Mouse (Mus musculus) thymus, adult 2 months (tissue): ENCODE measurements around the gene Gast. TPM values are rescaled to one million over a fixed set of nuclear protein-coding genes. Genes with fewer than 3 reads are reported as not detected.

Experiments
- DNase-seq: peaks from one replicate; pipeline ENCODE4 v3.0.0; 2021
- H3K27ac ChIP-seq: fragments of 200-500 bp; 2 replicates; pipeline ENCODE4 v1.5.1; 2012; ENCODE audit warnings: low read length, control low read depth; ENCODE audit not compliant: control insufficient read depth, insufficient read depth
- H3K27me3 ChIP-seq: fragments of 200-500 bp; 2 replicates; pipeline ENCODE4 v1.6.1; 2012; ENCODE audit warnings: mild to moderate bottlenecking, low read length, moderate library complexity, mixed read lengths; ENCODE audit not compliant: control insufficient read depth, insufficient read depth
- H3K36me3 ChIP-seq: fragments of 200-500 bp; 2 replicates; pipeline ENCODE4 v1.6.1; 2012; ENCODE audit warnings: mild to moderate bottlenecking, low read length, moderate library complexity; ENCODE audit not compliant: control insufficient read depth, insufficient read depth
- H3K4me1 ChIP-seq: fragments of 200-500 bp; replicated peaks from 2 replicates; pipeline ENCODE4 v1.6.1; 2012; ENCODE audit warnings: low read length; ENCODE audit not compliant: control insufficient read depth, insufficient read depth
- H3K4me3 ChIP-seq: fragments of 200-500 bp; 2 replicates; pipeline ENCODE4 v1.5.1; 2012; ENCODE audit warnings: mild to moderate bottlenecking, low read length, control low read depth, moderate library complexity; ENCODE audit not compliant: control insufficient read depth, insufficient read depth
- CTCF ChIP-seq: fragments of 200-500 bp; IDR thresholded peaks from 2 replicates; pipeline ENCODE4 v1.5.1; 2012; ENCODE audit warnings: mild to moderate bottlenecking, control low read depth, low read length, moderate library complexity, borderline replicate concordance; ENCODE audit not compliant: control insufficient read depth, poor library complexity, insufficient read depth; ENCODE audit errors: extremely low read depth
- POLR2A ChIP-seq: fragments of 200-500 bp; IDR thresholded peaks from 2 replicates; pipeline ENCODE4 v1.6.1; 2012; ENCODE audit warnings: mild to moderate bottlenecking, low read length, control low read depth, moderate library complexity; ENCODE audit not compliant: control insufficient read depth, poor library complexity, insufficient read depth; ENCODE audit errors: extremely low read depth
- WGBS: fragments of 180-500 bp; shearing (Covaris S2); methylation state at CpG from one replicate; pipeline ENCODE4 v1.1.7; 2018; 5-methylcytosine and 5-hydroxymethylcytosine counted together
- polyA plus RNA-seq: library from polyadenylated mRNA; depleted of rRNA; stranded (reverse); fragments of >200 nt; gene quantifications from 2 replicates; pipeline ENCODE4 v1.2.3, GENCODE M21; 2012

Gast gene
- polyA plus RNA-seq, 1 experiment: 2.4 TPM

DNA sequence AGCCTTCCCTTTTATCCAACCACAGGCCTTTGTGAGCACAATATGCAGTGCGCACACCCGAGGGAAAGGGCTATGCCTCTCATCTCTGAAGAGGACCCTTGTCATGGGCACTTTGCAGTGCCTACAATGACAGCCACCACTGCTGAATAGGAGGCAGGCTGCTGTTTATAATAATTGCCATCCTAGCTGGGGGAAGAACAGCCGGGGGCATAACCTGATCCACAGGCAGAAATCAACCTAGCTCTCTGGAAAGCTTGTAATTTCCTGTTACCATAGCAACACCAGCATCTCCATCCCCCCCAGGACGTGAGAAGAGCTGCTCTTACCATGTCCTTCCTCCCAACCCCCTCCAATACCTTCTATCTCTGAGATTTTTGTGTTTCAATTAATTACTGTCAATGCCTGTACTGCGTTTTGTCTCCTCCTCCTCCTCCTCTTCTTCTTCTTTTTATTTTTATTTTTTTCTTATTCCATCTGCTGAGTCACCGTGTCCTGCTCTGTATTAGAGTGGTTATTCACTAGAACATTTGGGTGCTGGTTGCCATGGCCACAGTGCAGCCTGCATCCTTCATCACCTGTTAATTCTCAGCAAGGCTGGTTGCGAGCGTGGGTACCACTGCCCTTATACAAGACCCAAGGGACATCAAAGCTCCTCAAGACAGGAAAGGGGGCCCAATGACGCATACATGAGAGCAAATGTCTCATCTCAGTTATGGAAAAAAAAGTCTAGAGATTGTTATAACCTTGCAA lies 1.3 kb upstream of the Gast start:
- 56% methylated on average over 9 of the region's 9 CpGs for WGBS
- Histone ChIP-seq H3K4me3 (no peak overlapping the region), H3K27ac (no peak overlapping the region), H3K36me3 (no peaks in the 10 kb centered on the region), H3K4me1 (no peaks in the 10 kb centered on the region), H3K27me3 (no peaks in the 10 kb centered on the region)
- TF ChIP-seq CTCF (no peak), POLR2A (no peak)
- DNase-seq: no peak

GRCm38 (mm10) chr11:100335731-100336130 lies 1.5 kb downstream of the Gast start:
- TF ChIP-seq POLR2A: no peak
- no peak for TF ChIP-seq CTCF
- Histone ChIP-seq H3K36me3 (no peaks in the 10 kb centered on the region), H3K4me1 (no peaks in the 10 kb centered on the region), H3K27me3 (no peaks in the 10 kb centered on the region), H3K4me3 (no peak overlapping the region), H3K27ac (no peak overlapping the region)
- DNase-seq: no peak
- 92% methylated on average over 3 of the region's 3 CpGs for WGBS

GRCm38 (mm10) chr11:100344269-100344668 lies 10.1 kb downstream of the Gast start:
- DNase-seq: no peak
- Histone ChIP-seq H3K4me1 (no peaks in the 10 kb centered on the region), H3K36me3 (no peaks in the 10 kb centered on the region), H3K27ac (no peak overlapping the region), H3K4me3 (no peak overlapping the region), H3K27me3 (no peaks in the 10 kb centered on the region)
- TF ChIP-seq POLR2A: no peak
- TF ChIP-seq CTCF: no peak
- WGBS: 63% methylated on average over 10 of the region's 10 CpGs

- TF ChIP-seq CTCF: 0 out of 2 replicates have a peak, but pooled peaks have one; percentile 45
- no peak for TF ChIP-seq POLR2A
- peak; percentile 40 for DNase-seq
- no peak overlapping the region for H3K4me3 ChIP-seq
- H3K4me1 ChIP-seq: peaks cover 20% of the 10 kb centered on the region
- no peaks in the 10 kb centered on the region for H3K36me3 ChIP-seq
- no peak overlapping the region for H3K27ac ChIP-seq
- 41% methylated on average over 10 of the region's 10 CpGs for WGBS
- H3K27me3 ChIP-seq: peaks cover 7% of the 10 kb centered on the region; the same call in 1 of the 2 replicates
Measured at GRCm38 (mm10) chr11:100352076-100352857, 18.1 kb downstream of the Gast start.

- TF ChIP-seq POLR2A (0 out of 2 replicates have a peak, but pooled peaks have one; percentile 16), CTCF (no peak)
- Histone ChIP-seq H3K36me3 (no peaks in the 10 kb centered on the region), H3K4me3 (peak overlapping the region; percentile 43), H3K27ac (no peak overlapping the region), H3K27me3 (peaks cover 7% of the 10 kb centered on the region; the same call in 1 of the 2 replicates), H3K4me1 (peaks cover 20% of the 10 kb centered on the region)
- WGBS: under 1% methylated on average over 54 of the region's 54 CpGs
- peak; percentile 67 for DNase-seq
Measured at GRCm38 (mm10) chr11:100355151-100355951, 21.1 kb downstream of the Gast start.

GRCm38 (mm10) chr11:100355972-100356818 lies 22.0 kb downstream of the Gast start, which contains the start of gene Hap1:
TSS of gene Hap1 (minus strand) at chr11:100356128.
- Histone ChIP-seq H3K4me1 (peaks cover 20% of the 10 kb centered on the region), H3K27ac (no peak within 1 kb of the TSS), H3K36me3 (no peaks in the 10 kb centered on the region), H3K27me3 (peaks cover 7% of the 10 kb centered on the region; the same call in 1 of the 2 replicates), H3K4me3 (peak within 1 kb of the TSS; percentile 43)
- DNase-seq: peak; percentile 56
- TF ChIP-seq CTCF (no peak), POLR2A (no peak)
- 4% methylated on average over 49 of the region's 49 CpGs for WGBS
